Mouse (Mus musculus) ES-Bruce4 (cell line): ENCODE data around the gene 1810010D01Rik. TPM values are rescaled to one million over a fixed set of nuclear protein-coding genes. Genes with fewer than 3 reads are reported as not detected.

Source experiments
- H3K27ac ChIP-seq: 2 replicates; pipeline ENCODE4 v1.5.1; 2012; ENCODE audit warnings: low read length, inconsistent platforms; ENCODE audit not compliant: insufficient read depth
- H3K27me3 ChIP-seq: 2 replicates; pipeline ENCODE4 v1.6.1; 2012; ENCODE audit warnings: mild to moderate bottlenecking, low read length, inconsistent platforms; ENCODE audit not compliant: control insufficient read depth, poor library complexity, insufficient read depth, severe bottlenecking
- H3K36me3 ChIP-seq: 2 replicates; pipeline ENCODE4 v1.6.1; 2012; ENCODE audit warnings: inconsistent platforms, mild to moderate bottlenecking, low read length, moderate library complexity; ENCODE audit not compliant: control insufficient read depth, poor library complexity, insufficient read depth, severe bottlenecking
- H3K4me1 ChIP-seq: one replicate; pipeline ENCODE4 v1.8.1; 2011; ENCODE audit warnings: low read length; ENCODE audit not compliant: control insufficient read depth, insufficient read depth
- H3K4me3 ChIP-seq: 2 replicates; pipeline ENCODE4 v1.5.1; 2011; ENCODE audit warnings: low read depth, mild to moderate bottlenecking, low read length
- H3K9ac ChIP-seq: 2 replicates; pipeline ENCODE4 v1.6.1; 2012; ENCODE audit warnings: low read depth, mild to moderate bottlenecking, inconsistent platforms; ENCODE audit not compliant: poor library complexity, severe bottlenecking
- H3K9me3 ChIP-seq: replicated peaks from 2 replicates; pipeline ENCODE4 v1.6.1; 2012; ENCODE audit warnings: mild to moderate bottlenecking, low read length, inconsistent platforms; ENCODE audit not compliant: control insufficient read depth, poor library complexity, insufficient read depth, severe bottlenecking
- CTCF ChIP-seq: IDR thresholded peaks from one replicate; pipeline ENCODE4 v1.8.1; 2011; ENCODE audit warnings: low read depth, low read length
- EP300 ChIP-seq: IDR thresholded peaks from 2 replicates; pipeline ENCODE4 v1.6.1; 2011; ENCODE audit warnings: low read depth, low read length; ENCODE audit not compliant: insufficient read depth
- POLR2A ChIP-seq: IDR thresholded peaks from one replicate; pipeline ENCODE4 v1.8.1; 2011; ENCODE audit warnings: low read length; ENCODE audit not compliant: insufficient read depth
- polyA plus RNA-seq: library from polyadenylated mRNA; stranded (reverse); fragments of >200 nt; gene quantifications from 2 replicates; pipeline ENCODE4 v1.2.4, GENCODE M21; 2011; ENCODE audit warnings: low read depth; ENCODE audit not compliant: missing spikeins, insufficient read depth, insufficient read length

1810010D01Rik gene
- polyA plus RNA-seq, 1 experiment = 0.91 TPM

GRCm38 (mm10) chr7:145219420-145219831 is 11.5 kb upstream of the 1810010D01Rik start:
- H3K9ac ChIP-seq = no peak overlapping the region
- no peaks in the 10 kb centered on the region for H3K27me3 ChIP-seq
- no peak overlapping the region for H3K27ac ChIP-seq
- H3K4me1 ChIP-seq = peaks cover 10% of the 10 kb centered on the region
- H3K4me3 ChIP-seq = no peak overlapping the region
- TF ChIP-seq POLR2A (no peak), EP300 (no peak), CTCF (no peak)
- H3K36me3 ChIP-seq = no peaks in the 10 kb centered on the region
- H3K9me3 ChIP-seq = no peaks in the 10 kb centered on the region

GRCm38 (mm10) chr7:145216591-145216990 is 8.7 kb upstream of the 1810010D01Rik start:
- no peak overlapping the region for H3K4me3 ChIP-seq
- no peaks in the 10 kb centered on the region for H3K36me3 ChIP-seq
- H3K27ac ChIP-seq = no peak overlapping the region
- peak; percentile 45 for TF ChIP-seq CTCF
- TF ChIP-seq EP300 = no peak
- H3K9ac ChIP-seq = no peak overlapping the region
- no peaks in the 10 kb centered on the region for H3K9me3 ChIP-seq
- peaks cover under 1% of the 10 kb centered on the region for H3K4me1 ChIP-seq
- no peaks in the 10 kb centered on the region for H3K27me3 ChIP-seq

GRCm38 (mm10) chr7:145215476-145215875 is 7.6 kb upstream of the 1810010D01Rik start:
- Histone ChIP-seq H3K27ac (no peak overlapping the region), H3K9ac (no peak overlapping the region)

GRCm38 (mm10) chr7:145211680-145212659 is 4.1 kb upstream of the 1810010D01Rik start:
- Histone ChIP-seq H3K27ac (no peak overlapping the region), H3K36me3 (no peaks in the 10 kb centered on the region), H3K9me3 (no peaks in the 10 kb centered on the region), H3K4me3 (no peak overlapping the region), H3K9ac (no peak overlapping the region; the same call in 1 of the 2 replicates), H3K27me3 (no peaks in the 10 kb centered on the region), H3K4me1 (peaks cover 8% of the 10 kb centered on the region)
- TF ChIP-seq CTCF (no peak), POLR2A (no peak), EP300 (no peak)

More at GRCm38 (mm10) chr7:145215476-145215875, 7.6 kb upstream of the 1810010D01Rik start:
- no peak overlapping the region for H3K4me3 ChIP-seq
- TF ChIP-seq EP300 = no peak
- no peak for TF ChIP-seq POLR2A
- TF ChIP-seq CTCF = no peak
- no peaks in the 10 kb centered on the region for H3K27me3 ChIP-seq
- H3K4me1 ChIP-seq = peaks cover 6% of the 10 kb centered on the region
- H3K36me3 ChIP-seq = no peaks in the 10 kb centered on the region
- H3K9me3 ChIP-seq = no peaks in the 10 kb centered on the region

- Histone ChIP-seq H3K27me3 (no peaks in the 10 kb centered on the region), H3K4me3 (no peak overlapping the region), H3K9me3 (no peaks in the 10 kb centered on the region), H3K36me3 (no peaks in the 10 kb centered on the region), H3K9ac (no peak overlapping the region), H3K27ac (no peak overlapping the region), H3K4me1 (peaks cover 8% of the 10 kb centered on the region)
- no peak for TF ChIP-seq POLR2A
- no peak for TF ChIP-seq CTCF
- no peak for TF ChIP-seq EP300
Measured at GRCm38 (mm10) chr7:145210477-145211070, 2.7 kb upstream of the 1810010D01Rik start.
